Mouse (Mus musculus): Measurements from ENCODE around the gene Rack1.

GRCm38 (mm10) chr11:48777303-48777702, 22.8 kb upstream of the Rack1 start:
- no peak for TF ChIP-seq EP300 (IDR thresholded peaks at IDR 0.05)
- TF ChIP-seq CTCF (IDR thresholded peaks at IDR 0.05), result no peak

All from lung, postnatal 0 days (tissue).